Mouse (Mus musculus) hindbrain, embryonic 16.5 days (tissue): ENCODE results near the gene Myh9. TPM values are rescaled to one million over a fixed set of nuclear protein-coding genes. Genes with fewer than 3 reads are reported as not detected.

Experiments used
- ATAC-seq: fragments of 200-750 bp; cut with Nextera tagmentation; 2 replicates; pipeline ENCODE4 v1.8.0; 2017; ENCODE audit warnings: moderate TSS enrichment, moderate library complexity
- H3K27ac ChIP-seq: fragments of 300-500 bp; sonication (generic); 2 replicates; pipeline ENCODE4 v1.5.1; 2014; ENCODE audit warnings: low read depth, mild to moderate bottlenecking, control low read depth, low read length, moderate library complexity
- H3K27me3 ChIP-seq: fragments of 300-500 bp; sonication (generic); replicated peaks from 2 replicates; pipeline ENCODE4 v1.6.1; 2014; ENCODE audit warnings: low read length; ENCODE audit not compliant: control insufficient read depth, insufficient read depth
- H3K36me3 ChIP-seq: fragments of 300-500 bp; sonication (generic); 2 replicates; pipeline ENCODE4 v1.6.1; 2014; ENCODE audit warnings: mild to moderate bottlenecking, low read length, moderate library complexity, mixed read lengths; ENCODE audit not compliant: control insufficient read depth, insufficient read depth
- H3K4me1 ChIP-seq: fragments of 300-500 bp; sonication (generic); 2 replicates; pipeline ENCODE4 v1.6.1; 2014; ENCODE audit warnings: low read depth, low read length; ENCODE audit not compliant: control insufficient read depth, insufficient read depth
- H3K4me2 ChIP-seq: fragments of 300-500 bp; sonication (generic); 2 replicates; pipeline ENCODE4 v1.6.1; 2014; ENCODE audit warnings: mild to moderate bottlenecking, low read length, control low read depth, moderate library complexity
- H3K4me3 ChIP-seq: fragments of 300-500 bp; sonication (generic); 2 replicates; pipeline ENCODE4 v1.5.1; 2014; ENCODE audit warnings: mild to moderate bottlenecking, low read length, control low read depth, moderate library complexity
- H3K9ac ChIP-seq: fragments of 300-500 bp; sonication (generic); 2 replicates; pipeline ENCODE4 v1.6.1; 2014; ENCODE audit warnings: low read depth, mild to moderate bottlenecking, control low read depth, low read length, moderate library complexity
- H3K9me3 ChIP-seq: fragments of 300-500 bp; sonication (generic); 2 replicates; pipeline ENCODE4 v1.6.1; 2014; ENCODE audit warnings: mild to moderate bottlenecking, low read length, moderate library complexity; ENCODE audit not compliant: control insufficient read depth
- WGBS: fragments of 180-500 bp; shearing (Covaris S2); extraction: QIAGEN DNeasy Blood & Tissue Kit; methylation state at CpG from one replicate; pipeline ENCODE4 v1.1.7; 2014; 5-methylcytosine and 5-hydroxymethylcytosine counted together
- polyA plus RNA-seq: library from polyadenylated mRNA; unstranded; fragments of >200 nt; fragmentation: Nextera tagmentation; extraction: Ambion mirVana; gene quantifications from 2 replicates; pipeline ENCODE4 v1.2.1, GENCODE M21; 2015

Gene Myh9
- polyA plus RNA-seq, 1 experiment from 2014 or later: 8.4 TPM

GRCm38 (mm10) chr15:77882797-77883696 lies 41.1 kb upstream of the Myh9 start:
- Histone ChIP-seq H3K4me2 (no peak overlapping the region), H3K9me3 (no peaks in the 10 kb centered on the region), H3K27me3 (no peaks in the 10 kb centered on the region), H3K9ac (no peak overlapping the region; the same call in 1 of the 2 replicates), H3K36me3 (no peaks in the 10 kb centered on the region), H3K4me3 (no peak overlapping the region), H3K4me1 (no peaks in the 10 kb centered on the region), H3K27ac (no peak overlapping the region)
- WGBS: 22% methylated on average over 16 of the region's 17 CpGs
- ATAC-seq: no peak; the same call in 1 of the 2 replicates

- Histone ChIP-seq H3K4me1 (no peaks in the 10 kb centered on the region), H3K4me3 (no peak overlapping the region), H3K9ac (no peak overlapping the region), H3K27ac (no peak overlapping the region), H3K4me2 (no peak overlapping the region), H3K36me3 (no peaks in the 10 kb centered on the region), H3K9me3 (no peaks in the 10 kb centered on the region), H3K27me3 (no peaks in the 10 kb centered on the region)
- 78% methylated on average over 6 of the region's 6 CpGs for WGBS
- no peak for ATAC-seq
These were observed 40.3 kb upstream of the Myh9 start for GRCm38 (mm10) chr15:77882297-77882696.

- no peaks in the 10 kb centered on the region for H3K4me1 ChIP-seq
- no peak overlapping the region for H3K4me2 ChIP-seq
- no peak for ATAC-seq
- H3K27me3 ChIP-seq: no peaks in the 10 kb centered on the region
- 75% methylated on average over 5 of the region's 5 CpGs for WGBS
- no peak overlapping the region for H3K4me3 ChIP-seq
- no peak overlapping the region for H3K9ac ChIP-seq
- H3K27ac ChIP-seq: no peak overlapping the region
- no peaks in the 10 kb centered on the region for H3K36me3 ChIP-seq
- H3K9me3 ChIP-seq: no peaks in the 10 kb centered on the region
These were observed 39.7 kb upstream of the Myh9 start for GRCm38 (mm10) chr15:77881698-77882097.

- Histone ChIP-seq H3K4me3 (no peak overlapping the region), H3K9me3 (no peaks in the 10 kb centered on the region), H3K4me2 (no peak overlapping the region), H3K27ac (no peak overlapping the region), H3K9ac (no peak overlapping the region), H3K36me3 (no peaks in the 10 kb centered on the region), H3K4me1 (no peaks in the 10 kb centered on the region), H3K27me3 (no peaks in the 10 kb centered on the region)
- WGBS: 81% methylated on average over 5 of the region's 5 CpGs
- ATAC-seq: no peak
These were observed 38.8 kb upstream of the Myh9 start for GRCm38 (mm10) chr15:77880738-77881137.

- WGBS: 95% methylated on average over 3 of the region's 3 CpGs
- no peaks in the 10 kb centered on the region for H3K9me3 ChIP-seq
- no peak overlapping the region for H3K4me3 ChIP-seq
- no peaks in the 10 kb centered on the region for H3K27me3 ChIP-seq
- H3K9ac ChIP-seq: no peak overlapping the region
- ATAC-seq: no peak
- H3K36me3 ChIP-seq: no peaks in the 10 kb centered on the region
- H3K4me2 ChIP-seq: no peak overlapping the region
- no peaks in the 10 kb centered on the region for H3K4me1 ChIP-seq
- H3K27ac ChIP-seq: no peak overlapping the region
These were observed 37.8 kb upstream of the Myh9 start for GRCm38 (mm10) chr15:77879756-77880155.

GRCm38 (mm10) chr15:77877209-77877608 lies 35.2 kb upstream of the Myh9 start:
- Histone ChIP-seq H3K4me3 (no peak overlapping the region), H3K27me3 (no peaks in the 10 kb centered on the region), H3K27ac (no peak overlapping the region), H3K4me1 (no peaks in the 10 kb centered on the region), H3K4me2 (no peak overlapping the region), H3K9ac (no peak overlapping the region), H3K9me3 (no peaks in the 10 kb centered on the region), H3K36me3 (no peaks in the 10 kb centered on the region)
- ATAC-seq: no peak
- WGBS: 70% methylated on average over 2 of the region's 2 CpGs

GRCm38 (mm10) chr15:77876716-77877115 lies 34.7 kb upstream of the Myh9 start:
- no peak overlapping the region for H3K4me2 ChIP-seq
- no peaks in the 10 kb centered on the region for H3K27me3 ChIP-seq
- ATAC-seq: no peak
- no peaks in the 10 kb centered on the region for H3K36me3 ChIP-seq
- H3K4me1 ChIP-seq: no peaks in the 10 kb centered on the region
- H3K9me3 ChIP-seq: no peaks in the 10 kb centered on the region
- 90% methylated on average over 3 of the region's 3 CpGs for WGBS
- H3K9ac ChIP-seq: no peak overlapping the region
- no peak overlapping the region for H3K4me3 ChIP-seq
- H3K27ac ChIP-seq: no peak overlapping the region

GRCm38 (mm10) chr15:77875953-77876352 lies 34.0 kb upstream of the Myh9 start:
- Histone ChIP-seq H3K4me1 (no peaks in the 10 kb centered on the region), H3K27me3 (no peaks in the 10 kb centered on the region), H3K4me2 (no peak overlapping the region), H3K9me3 (no peaks in the 10 kb centered on the region), H3K36me3 (no peaks in the 10 kb centered on the region), H3K4me3 (no peak overlapping the region), H3K27ac (no peak overlapping the region), H3K9ac (no peak overlapping the region)
- 98% methylated on average over 6 of the region's 6 CpGs for WGBS
- no peak for ATAC-seq

GRCm38 (mm10) chr15:77874807-77875206 lies 32.8 kb upstream of the Myh9 start:
- H3K36me3 ChIP-seq: no peaks in the 10 kb centered on the region
- no peaks in the 10 kb centered on the region for H3K27me3 ChIP-seq
- H3K27ac ChIP-seq: no peak overlapping the region
- no peak overlapping the region for H3K4me2 ChIP-seq
- WGBS: 94% methylated on average over 9 of the region's 9 CpGs
- H3K9ac ChIP-seq: no peak overlapping the region
- no peaks in the 10 kb centered on the region for H3K9me3 ChIP-seq
- no peak for ATAC-seq
- H3K4me3 ChIP-seq: no peak overlapping the region
- no peaks in the 10 kb centered on the region for H3K4me1 ChIP-seq
